Mouse (Mus musculus) stomach, embryonic 14.5 days (tissue): Measurements from ENCODE around the gene Col5a1. TPM values are rescaled to one million over a fixed set of nuclear protein-coding genes. Genes with fewer than 3 reads are reported as not detected.

Experiments
- ATAC-seq: fragments of 200-750 bp; cut with Nextera tagmentation; 2 replicates; pipeline ENCODE4 v1.8.0; 2017; ENCODE audit warnings: low read depth, moderate TSS enrichment; ENCODE audit not compliant: insufficient number of reproducible peaks, insufficient read depth, low FRiP score
- H3K27ac ChIP-seq: fragments of 300-500 bp; sonication (generic); 2 replicates; pipeline ENCODE4 v1.5.1; 2014; ENCODE audit warnings: mild to moderate bottlenecking, low read length, moderate library complexity, mixed read lengths
- H3K27me3 ChIP-seq: fragments of 300-500 bp; sonication (generic); 2 replicates; pipeline ENCODE4 v1.6.1; 2014; ENCODE audit warnings: low read length, control low read depth, mixed read lengths; ENCODE audit not compliant: control insufficient read depth, insufficient read depth
- H3K36me3 ChIP-seq: fragments of 300-500 bp; sonication (generic); 2 replicates; pipeline ENCODE4 v1.6.1; 2014; ENCODE audit warnings: mild to moderate bottlenecking, control low read depth, low read length, moderate library complexity, mixed read lengths; ENCODE audit not compliant: control insufficient read depth, insufficient read depth
- H3K4me1 ChIP-seq: fragments of 300-500 bp; sonication (generic); 2 replicates; pipeline ENCODE4 v1.6.1; 2014; ENCODE audit warnings: low read length, control low read depth, mixed read lengths; ENCODE audit not compliant: control insufficient read depth, insufficient read depth
- H3K4me2 ChIP-seq: fragments of 300-500 bp; sonication (generic); replicated peaks from 2 replicates; pipeline ENCODE4 v1.6.1; 2014; ENCODE audit warnings: low read depth, low read length, control low read depth
- H3K4me3 ChIP-seq: fragments of 300-500 bp; sonication (generic); 2 replicates; pipeline ENCODE4 v1.5.1; 2014; ENCODE audit warnings: low read depth, low read length, control low read depth
- H3K9ac ChIP-seq: fragments of 300-500 bp; sonication (generic); replicated peaks from 2 replicates; pipeline ENCODE4 v1.6.1; 2014; ENCODE audit warnings: low read depth, mild to moderate bottlenecking, control low read depth, low read length, moderate library complexity, mixed read lengths
- H3K9me3 ChIP-seq: fragments of 300-500 bp; sonication (generic); 2 replicates; pipeline ENCODE4 v1.6.1; 2016; ENCODE audit warnings: low read depth, low read length, control low read depth; ENCODE audit not compliant: control insufficient read depth
- WGBS: fragments of 180-500 bp; shearing (Covaris S2); extraction: QIAGEN DNeasy Blood & Tissue Kit; methylation state at CpG from one replicate; pipeline ENCODE4 v1.1.7; 2014; 5-methylcytosine and 5-hydroxymethylcytosine counted together
- polyA plus RNA-seq: library from polyadenylated mRNA; unstranded; fragments of >200 nt; fragmentation: Nextera tagmentation; extraction: Ambion mirVana; gene quantifications from 2 replicates; pipeline ENCODE4 v1.2.1, GENCODE M21; 2014

Col5a1 gene
- polyA plus RNA-seq, 1 experiment from 2014 or later: 160 TPM

DNA sequence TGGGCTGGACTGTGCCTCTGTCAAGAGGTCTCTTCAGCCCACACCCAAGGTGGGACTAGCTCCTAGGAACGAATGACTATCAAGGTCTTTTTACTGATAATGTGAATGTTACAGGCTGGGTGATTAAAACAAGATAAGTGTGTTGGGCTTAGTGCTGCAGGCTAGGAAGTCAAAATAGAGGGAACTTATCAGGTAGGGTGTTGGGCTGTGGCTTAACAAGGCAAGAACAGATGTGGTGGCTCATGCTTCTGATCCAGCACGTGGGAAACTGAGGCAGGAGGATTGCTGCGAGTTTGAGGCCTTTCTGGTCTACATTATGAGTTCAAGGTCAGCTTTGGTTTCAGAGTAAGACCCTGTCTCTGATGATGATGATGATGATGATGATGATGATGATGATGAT lies 128.6 kb downstream of the Col5a1 start:
- Histone ChIP-seq H3K4me3 (no peak overlapping the region), H3K9me3 (no peaks in the 10 kb centered on the region), H3K9ac (no peak overlapping the region), H3K4me1 (no peaks in the 10 kb centered on the region), H3K27ac (no peak overlapping the region), H3K27me3 (no peaks in the 10 kb centered on the region), H3K4me2 (no peak overlapping the region), H3K36me3 (peaks cover 85% of the 10 kb centered on the region)
- ATAC-seq: no peak
- WGBS: 86% methylated on average over 3 of the region's 3 CpGs

DNA sequence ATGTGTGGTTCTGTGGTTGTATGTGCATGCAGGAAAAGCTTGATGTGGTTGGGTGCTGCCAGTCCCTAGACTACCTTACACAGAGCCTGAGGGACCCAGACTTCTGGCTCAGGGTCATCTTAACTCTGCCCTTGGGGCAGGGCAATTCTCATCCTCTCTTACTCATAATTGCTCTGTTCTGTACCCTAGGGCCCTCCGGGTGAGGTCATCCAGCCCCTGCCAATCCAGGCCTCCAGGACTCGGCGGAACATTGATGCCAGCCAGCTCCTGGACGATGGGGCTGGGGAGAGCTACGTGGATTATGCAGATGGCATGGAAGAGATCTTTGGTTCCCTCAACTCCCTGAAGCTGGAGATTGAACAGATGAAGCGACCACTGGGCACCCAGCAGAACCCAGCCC lies 138.2 kb downstream of the Col5a1 start:
- no peak for ATAC-seq
- 96% methylated on average over 6 of the region's 6 CpGs for WGBS
- Histone ChIP-seq H3K4me2 (no peak overlapping the region), H3K9me3 (no peaks in the 10 kb centered on the region), H3K36me3 (peaks cover 66% of the 10 kb centered on the region), H3K27me3 (no peaks in the 10 kb centered on the region), H3K9ac (no peak overlapping the region), H3K4me1 (no peaks in the 10 kb centered on the region), H3K27ac (no peak overlapping the region), H3K4me3 (no peak overlapping the region)

DNA sequence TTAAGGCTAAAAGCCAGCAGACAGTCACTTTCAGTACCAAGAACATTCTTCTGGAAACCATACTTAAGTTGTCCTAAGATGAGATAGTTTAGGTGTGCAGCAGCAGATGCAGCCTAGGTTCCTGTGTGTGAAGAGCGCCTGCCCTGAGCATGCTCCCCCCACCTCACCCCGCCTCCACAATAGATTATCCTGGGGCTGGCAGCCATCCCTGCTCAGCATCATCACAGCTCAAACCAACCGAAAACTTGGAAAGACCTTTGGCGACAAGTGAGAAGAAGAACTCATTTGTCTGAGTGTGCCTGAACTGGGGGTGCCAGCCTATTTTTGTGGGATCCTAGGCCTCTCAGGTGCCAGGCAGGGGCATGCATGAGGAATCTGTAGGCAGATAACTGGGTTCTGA lies 139.6 kb downstream of the Col5a1 start:
- no peak overlapping the region for H3K27ac ChIP-seq
- H3K4me1 ChIP-seq: no peaks in the 10 kb centered on the region
- WGBS: 82% methylated on average over 4 of the region's 4 CpGs
- no peak overlapping the region for H3K4me3 ChIP-seq
- no peaks in the 10 kb centered on the region for H3K27me3 ChIP-seq
- H3K4me2 ChIP-seq: no peak overlapping the region
- ATAC-seq: no peak
- H3K36me3 ChIP-seq: peaks cover 63% of the 10 kb centered on the region
- no peak overlapping the region for H3K9ac ChIP-seq
- H3K9me3 ChIP-seq: no peaks in the 10 kb centered on the region

DNA sequence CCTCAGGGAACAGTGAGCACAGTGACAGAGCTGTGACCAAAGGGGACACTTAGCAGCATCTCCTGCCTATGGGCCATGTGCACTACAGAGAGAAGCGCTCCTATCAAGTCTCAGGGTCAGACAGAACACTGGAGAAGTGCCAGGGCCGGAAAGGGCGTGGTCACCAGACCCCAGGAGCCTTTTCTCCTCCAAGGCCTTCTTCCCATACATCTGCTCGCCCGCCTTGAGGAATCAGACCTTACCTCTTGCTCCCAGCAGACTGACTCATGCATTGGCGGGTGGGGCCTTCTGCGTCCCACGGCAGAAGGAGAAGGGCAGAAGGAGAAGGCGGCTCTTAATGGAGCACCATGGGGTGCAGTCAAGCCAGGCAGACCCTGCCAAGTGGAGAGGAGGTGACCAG lies 145.6 kb downstream of the Col5a1 start:
- Histone ChIP-seq H3K27ac (no peak overlapping the region), H3K9ac (no peak overlapping the region), H3K4me2 (no peak overlapping the region), H3K27me3 (no peaks in the 10 kb centered on the region), H3K4me3 (no peak overlapping the region), H3K4me1 (no peaks in the 10 kb centered on the region), H3K9me3 (no peaks in the 10 kb centered on the region), H3K36me3 (peaks cover 70% of the 10 kb centered on the region)
- WGBS: 80% methylated on average over 8 of the region's 9 CpGs
- no peak for ATAC-seq

DNA sequence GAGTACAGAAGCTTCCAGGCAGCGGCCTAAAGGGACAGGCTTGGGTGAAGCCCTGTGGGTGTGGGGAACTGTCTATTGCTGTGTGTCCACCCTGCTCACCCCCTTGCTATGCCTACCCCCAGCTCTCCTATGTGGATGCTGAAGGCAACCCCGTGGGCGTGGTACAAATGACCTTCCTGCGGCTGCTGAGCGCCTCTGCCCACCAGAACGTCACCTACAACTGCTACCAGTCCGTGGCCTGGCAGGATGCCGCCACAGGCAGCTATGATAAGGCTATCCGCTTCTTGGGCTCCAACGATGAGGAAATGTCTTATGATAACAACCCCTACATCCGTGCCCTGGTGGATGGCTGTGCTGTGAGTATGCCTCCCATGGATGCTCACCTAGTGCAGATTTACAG lies 146.2 kb downstream of the Col5a1 start:
- Histone ChIP-seq H3K9me3 (no peaks in the 10 kb centered on the region), H3K4me3 (no peak overlapping the region), H3K4me1 (no peaks in the 10 kb centered on the region), H3K27me3 (no peaks in the 10 kb centered on the region), H3K4me2 (no peak overlapping the region), H3K27ac (no peak overlapping the region), H3K36me3 (peaks cover 74% of the 10 kb centered on the region), H3K9ac (no peak overlapping the region)
- 89% methylated on average over 11 of the region's 11 CpGs for WGBS
- ATAC-seq: no peak

DNA sequence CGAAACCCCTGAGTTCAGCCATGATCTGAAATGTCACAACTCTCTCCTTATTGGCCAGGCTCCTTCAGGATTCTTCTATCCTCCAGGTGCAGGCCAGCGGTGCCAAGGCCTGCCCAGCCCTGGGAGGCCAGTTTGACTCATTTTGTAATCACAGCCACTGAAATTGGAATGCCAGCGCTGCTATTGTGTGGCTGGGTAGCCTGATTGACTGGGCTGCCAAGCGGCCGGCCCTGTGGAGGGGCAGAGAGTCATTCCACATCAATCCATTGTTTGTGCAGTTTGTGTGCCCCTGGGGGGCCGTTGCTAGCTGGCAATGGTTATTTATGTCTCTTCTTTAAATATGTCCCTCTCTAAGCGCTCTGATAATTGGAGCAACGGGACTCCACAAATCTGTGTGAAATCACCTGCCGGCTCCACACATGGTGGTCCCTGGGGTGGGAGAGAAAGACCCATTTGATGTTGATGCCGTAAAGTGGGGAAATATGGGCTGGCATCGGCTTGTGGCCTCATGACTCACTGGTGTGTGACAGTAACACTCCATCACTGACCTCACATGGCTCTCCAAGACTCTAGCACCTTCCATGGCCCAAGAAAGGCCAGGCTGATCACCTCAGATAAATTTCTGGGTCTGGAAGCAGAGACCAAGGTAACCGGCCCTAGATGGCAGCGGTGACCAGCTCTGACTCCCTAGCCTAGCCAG lies 147.9 kb downstream of the Col5a1 start:
- H3K36me3 ChIP-seq: peaks cover 71% of the 10 kb centered on the region
- no peak overlapping the region for H3K9ac ChIP-seq
- no peak overlapping the region for H3K4me3 ChIP-seq
- no peaks in the 10 kb centered on the region for H3K9me3 ChIP-seq
- H3K27me3 ChIP-seq: no peaks in the 10 kb centered on the region
- no peak for ATAC-seq
- H3K4me1 ChIP-seq: no peaks in the 10 kb centered on the region
- H3K27ac ChIP-seq: no peak overlapping the region
- WGBS: 86% methylated on average over 13 of the region's 13 CpGs
- H3K4me2 ChIP-seq: no peak overlapping the region

DNA sequence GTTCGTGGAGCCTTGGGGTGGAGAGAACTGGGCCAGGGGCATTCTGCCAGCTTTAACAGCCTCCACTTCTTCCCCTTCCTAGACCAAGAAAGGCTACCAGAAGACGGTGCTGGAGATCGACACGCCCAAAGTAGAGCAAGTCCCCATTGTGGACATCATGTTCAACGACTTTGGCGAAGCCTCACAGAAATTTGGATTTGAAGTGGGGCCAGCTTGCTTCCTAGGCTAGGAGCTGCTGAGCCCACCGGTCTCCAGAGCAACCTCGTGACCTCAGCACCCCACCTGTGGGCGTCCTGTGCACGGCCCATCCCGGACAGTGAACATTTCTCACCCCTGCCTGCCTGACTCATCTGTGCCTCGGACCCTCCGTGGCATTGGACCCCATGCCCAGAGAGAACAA lies 150.6 kb downstream of the Col5a1 start:
- Histone ChIP-seq H3K9me3 (no peaks in the 10 kb centered on the region), H3K9ac (no peak overlapping the region), H3K4me2 (no peak overlapping the region), H3K27ac (no peak overlapping the region), H3K4me1 (no peaks in the 10 kb centered on the region), H3K4me3 (no peak overlapping the region), H3K36me3 (peaks cover 53% of the 10 kb centered on the region), H3K27me3 (no peaks in the 10 kb centered on the region)
- 90% methylated on average over 13 of the region's 13 CpGs for WGBS
- ATAC-seq: no peak

DNA sequence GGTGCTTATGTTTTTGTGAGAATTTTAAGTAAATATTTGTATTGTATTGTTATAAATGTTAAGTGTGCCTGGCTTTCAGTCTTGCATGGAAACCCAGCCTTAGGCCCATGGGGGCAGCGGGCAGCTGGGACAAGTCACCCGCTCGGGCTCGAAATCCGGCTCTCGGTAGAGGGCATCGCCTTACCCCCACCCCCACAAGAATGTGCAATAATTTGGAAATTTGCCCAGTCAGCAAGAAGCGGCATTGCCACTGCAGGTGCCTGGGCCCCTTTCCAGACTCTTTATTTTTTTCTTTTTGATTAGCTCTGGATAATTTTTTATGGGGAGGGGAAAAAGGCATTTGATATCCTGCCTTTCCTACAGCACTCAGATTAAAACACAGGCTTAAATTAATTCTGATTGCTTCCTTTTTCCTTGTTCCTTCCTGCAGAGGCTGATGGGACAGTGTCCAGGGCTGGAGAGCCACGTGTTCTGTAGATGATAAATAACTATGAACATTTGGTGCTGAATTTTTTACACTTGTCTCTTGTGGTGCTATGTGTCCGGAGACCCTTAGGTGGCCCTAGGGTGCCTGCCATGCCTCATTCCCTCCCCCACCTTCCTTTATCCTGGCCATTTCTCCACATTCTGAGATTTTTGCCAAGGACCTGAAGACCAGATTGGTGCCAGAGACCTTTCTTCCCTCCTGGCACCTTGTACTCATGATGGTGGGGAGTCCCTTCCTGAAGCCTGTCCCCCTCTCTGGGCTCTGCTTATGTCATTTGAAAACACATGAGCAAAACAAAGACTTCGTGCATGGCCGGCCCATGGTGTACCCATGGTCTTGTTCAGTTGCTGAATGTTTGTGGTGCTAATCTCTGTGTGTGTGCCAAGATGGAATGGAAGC lies 151.5 kb downstream of the Col5a1 start:
- H3K4me3 ChIP-seq: no peak overlapping the region
- no peak for ATAC-seq
- WGBS: 49% methylated on average over 12 of the region's 12 CpGs
- no peak overlapping the region for H3K9ac ChIP-seq
- H3K9me3 ChIP-seq: no peaks in the 10 kb centered on the region
- no peaks in the 10 kb centered on the region for H3K4me1 ChIP-seq
- H3K4me2 ChIP-seq: no peak overlapping the region
- H3K27me3 ChIP-seq: no peaks in the 10 kb centered on the region
- peaks cover 44% of the 10 kb centered on the region for H3K36me3 ChIP-seq
- no peak overlapping the region for H3K27ac ChIP-seq
